Mouse (Mus musculus): Measurements from ENCODE around the gene Tyro3. TPM values are rescaled to one million over a fixed set of nuclear protein-coding genes. Genes with fewer than 3 reads are reported as not detected.

The Tyro3 gene
- polyA plus RNA-seq, 2 experiments: 28.5 to 44.2 TPM

- no peak overlapping the region for H3K27ac ChIP-seq (replicated peaks; ENCODE audit: low read depth, low read length)
- no peaks in the 10 kb centered on the region for H3K4me1 ChIP-seq (ENCODE audit: control insufficient read depth, insufficient read depth, low read length)
- H3K9me3 ChIP-seq (ENCODE audit: control insufficient read depth, low read length): no peaks in the 10 kb centered on the region
- no peaks in the 10 kb centered on the region for H3K27me3 ChIP-seq (ENCODE audit: control insufficient read depth, insufficient read depth, low read length)
- no peak overlapping the region for H3K9ac ChIP-seq (ENCODE audit: low read depth, low read length, severe bottlenecking)
- DNase-seq (ENCODE audit: low spot score) (no peak), ATAC-seq (ENCODE audit: low FRiP score, low read depth) (no peak)
- WGBS: 86% methylated on average over 9 of the region's 9 CpGs
- TF ChIP-seq POLR2A (IDR thresholded peaks at IDR 0.05; ENCODE audit: borderline replicate concordance, extremely low read depth, insufficient read depth, insufficient read length): no peak
- no peak overlapping the region for H3K4me3 ChIP-seq (replicated peaks; ENCODE audit: low read length)
- no peak overlapping the region for H3K4me2 ChIP-seq (replicated peaks; ENCODE audit: low read depth, low read length, severe bottlenecking)
- H3K36me3 ChIP-seq (ENCODE audit: control insufficient read depth, insufficient read depth, low read length): peaks cover 16% of the 10 kb centered on the region
Observed at GRCm38 (mm10) chr2:119821136-119821535, 23.6 kb downstream of the Tyro3 start.

GRCm38 (mm10) chr2:119830579-119830978 is 33.0 kb downstream of the Tyro3 start:
- H3K27me3 ChIP-seq (ENCODE audit: control insufficient read depth, insufficient read depth, low read length): no peaks in the 10 kb centered on the region
- no peak overlapping the region for H3K9ac ChIP-seq (ENCODE audit: low read depth, low read length, severe bottlenecking)
- no peak for ATAC-seq (ENCODE audit: low FRiP score, low read depth)
- WGBS: 55% methylated on average over 2 of the region's 2 CpGs
- no peak for DNase-seq (ENCODE audit: low spot score)
- no peak overlapping the region for H3K4me3 ChIP-seq (replicated peaks; ENCODE audit: low read length)
- no peak overlapping the region for H3K4me2 ChIP-seq (replicated peaks; ENCODE audit: low read depth, low read length, severe bottlenecking)
- TF ChIP-seq POLR2A (IDR thresholded peaks at IDR 0.05; ENCODE audit: borderline replicate concordance, extremely low read depth, insufficient read depth, insufficient read length): no peak
- no peak overlapping the region for H3K27ac ChIP-seq (replicated peaks; ENCODE audit: low read depth, low read length)
- no peaks in the 10 kb centered on the region for H3K4me1 ChIP-seq (ENCODE audit: control insufficient read depth, insufficient read depth, low read length)
- no peaks in the 10 kb centered on the region for H3K9me3 ChIP-seq (ENCODE audit: control insufficient read depth, low read length)
- H3K36me3 ChIP-seq (ENCODE audit: control insufficient read depth, insufficient read depth, low read length): no peaks in the 10 kb centered on the region

- no peak for DNase-seq (ENCODE audit: low spot score)
- H3K27ac ChIP-seq (replicated peaks; ENCODE audit: low read depth, low read length): no peak overlapping the region
- H3K27me3 ChIP-seq (ENCODE audit: control insufficient read depth, insufficient read depth, low read length): no peaks in the 10 kb centered on the region
- no peak overlapping the region for H3K4me2 ChIP-seq (replicated peaks; ENCODE audit: low read depth, low read length, severe bottlenecking)
- ATAC-seq (ENCODE audit: low FRiP score, low read depth): no peak
- H3K4me3 ChIP-seq (replicated peaks; ENCODE audit: low read length): no peak overlapping the region
- no peaks in the 10 kb centered on the region for H3K36me3 ChIP-seq (ENCODE audit: control insufficient read depth, insufficient read depth, low read length)
- 92% methylated on average over 4 of the region's 4 CpGs for WGBS
- H3K4me1 ChIP-seq (ENCODE audit: control insufficient read depth, insufficient read depth, low read length): no peaks in the 10 kb centered on the region
- H3K9me3 ChIP-seq (ENCODE audit: control insufficient read depth, low read length): no peaks in the 10 kb centered on the region
- no peak for TF ChIP-seq POLR2A (IDR thresholded peaks at IDR 0.05; ENCODE audit: borderline replicate concordance, extremely low read depth, insufficient read depth, insufficient read length)
- H3K9ac ChIP-seq (ENCODE audit: low read depth, low read length, severe bottlenecking): no peak overlapping the region
Observed at GRCm38 (mm10) chr2:119834231-119834630, 36.7 kb downstream of the Tyro3 start.

- Histone ChIP-seq H3K36me3 (ENCODE audit: control insufficient read depth, insufficient read depth, low read length) (no peaks in the 10 kb centered on the region), H3K9me3 (ENCODE audit: control insufficient read depth, low read length) (no peaks in the 10 kb centered on the region), H3K27me3 (ENCODE audit: control insufficient read depth, insufficient read depth, low read length) (no peaks in the 10 kb centered on the region), H3K4me1 (ENCODE audit: control insufficient read depth, insufficient read depth, low read length) (no peaks in the 10 kb centered on the region), H3K4me3 (replicated peaks; ENCODE audit: low read length) (no peak overlapping the region), H3K9ac (ENCODE audit: low read depth, low read length, severe bottlenecking) (no peak overlapping the region), H3K27ac (replicated peaks; ENCODE audit: low read depth, low read length) (no peak overlapping the region), H3K4me2 (replicated peaks; ENCODE audit: low read depth, low read length, severe bottlenecking) (no peak overlapping the region)
- TF ChIP-seq POLR2A (IDR thresholded peaks at IDR 0.05; ENCODE audit: borderline replicate concordance, extremely low read depth, insufficient read depth, insufficient read length): no peak
- no peak for ATAC-seq (ENCODE audit: low FRiP score, low read depth)
- 85% methylated on average over 7 of the region's 7 CpGs for WGBS
- DNase-seq (ENCODE audit: low spot score): no peak
Observed at GRCm38 (mm10) chr2:119837616-119838015, 40.1 kb downstream of the Tyro3 start.

GRCm38 (mm10) chr2:119838363-119839156 is 41.0 kb downstream of the Tyro3 start:
- TF ChIP-seq POLR2A (IDR thresholded peaks at IDR 0.05; ENCODE audit: borderline replicate concordance, extremely low read depth, insufficient read depth, insufficient read length): no peak
- no peak for DNase-seq (ENCODE audit: low spot score)
- 73% methylated on average over 11 of the region's 11 CpGs for WGBS

More at GRCm38 (mm10) chr2:119838363-119839156, 41.0 kb downstream of the Tyro3 start:
- no peak for ATAC-seq (ENCODE audit: low FRiP score, low read depth)
- Histone ChIP-seq H3K4me3 (replicated peaks; ENCODE audit: low read length) (no peak overlapping the region), H3K36me3 (ENCODE audit: control insufficient read depth, insufficient read depth, low read length) (no peaks in the 10 kb centered on the region), H3K4me1 (ENCODE audit: control insufficient read depth, insufficient read depth, low read length) (no peaks in the 10 kb centered on the region), H3K27ac (replicated peaks; ENCODE audit: low read depth, low read length) (no peak overlapping the region), H3K9ac (ENCODE audit: low read depth, low read length, severe bottlenecking) (no peak overlapping the region), H3K27me3 (ENCODE audit: control insufficient read depth, insufficient read depth, low read length) (no peaks in the 10 kb centered on the region), H3K4me2 (replicated peaks; ENCODE audit: low read depth, low read length, severe bottlenecking) (no peak overlapping the region), H3K9me3 (ENCODE audit: control insufficient read depth, low read length) (no peaks in the 10 kb centered on the region)
